Mouse (Mus musculus): ENCODE measurements at regions not wholly inside any gene's neighbourhood (a gene's known extent, or its start where the extent isn't known, plus 50 kb on each side); places are given as distances from the start of the nearest gene placed in this dataset.

- DNase-seq (ENCODE audit: low spot score in 2 of 2) = no peak
Measured at GRCm38 (mm10) chr3:78782766-78783165, 503.6 kb downstream of the Rapgef2 start.

GRCm38 (mm10) chr3:78755686-78756476 lies 530.4 kb downstream of the Rapgef2 start:
- DNase-seq (ENCODE audit: low spot score in 2 of 2) = no peak

GRCm38 (mm10) chr3:78736111-78736510 lies 550.2 kb downstream of the Rapgef2 start:
- DNase-seq (ENCODE audit: low spot score in 2 of 2) = no peak

- DNase-seq (ENCODE audit: low spot score in 2 of 2) = no peak
Measured at GRCm38 (mm10) chr3:78716691-78717090, 569.6 kb downstream of the Rapgef2 start.

- no peak for DNase-seq (ENCODE audit: low spot score in 2 of 2)
Measured at GRCm38 (mm10) chr3:78707687-78708086, 578.6 kb downstream of the Rapgef2 start.

- no peak for DNase-seq (ENCODE audit: low spot score in 2 of 2)
Measured at GRCm38 (mm10) chr3:78698936-78699335, 587.4 kb downstream of the Rapgef2 start.

GRCm38 (mm10) chr3:78691499-78691898 lies 594.8 kb downstream of the Rapgef2 start:
- DNase-seq (ENCODE audit: low spot score in 2 of 2) = peak; percentile 13 to 30

GRCm38 (mm10) chr3:78677656-78678055 lies 608.7 kb downstream of the Rapgef2 start:
- no peak for DNase-seq (ENCODE audit: low spot score in 2 of 2)

GRCm38 (mm10) chr3:78676806-78677205 lies 609.5 kb downstream of the Rapgef2 start:
- no peak for DNase-seq (ENCODE audit: low spot score in 2 of 2)

- DNase-seq (ENCODE audit: low spot score in 2 of 2) = no peak
Measured at GRCm38 (mm10) chr3:78674529-78675187, 611.7 kb downstream of the Rapgef2 start.

- no peak for DNase-seq (ENCODE audit: low spot score in 2 of 2)
Measured at GRCm38 (mm10) chr3:78668050-78668449, 618.3 kb downstream of the Rapgef2 start.

GRCm38 (mm10) chr3:78667374-78668023 lies 618.8 kb downstream of the Rapgef2 start:
- DNase-seq (ENCODE audit: low spot score in 2 of 2) = no peak

GRCm38 (mm10) chr3:78648115-78648514 lies 638.2 kb downstream of the Rapgef2 start:
- no peak for DNase-seq (ENCODE audit: low spot score in 2 of 2)

- peak in 1 of 2 experiments; percentile 11 for DNase-seq (ENCODE audit: low spot score in 2 of 2)
Measured at GRCm38 (mm10) chr3:78635386-78635785, 650.9 kb downstream of the Rapgef2 start.

GRCm38 (mm10) chr3:78618900-78619299 lies 667.4 kb downstream of the Rapgef2 start:
- peak in 1 of 2 experiments; percentile 6 for DNase-seq (ENCODE audit: low spot score in 2 of 2)

GRCm38 (mm10) chr3:78594718-78595236 lies 691.5 kb downstream of the Rapgef2 start:
- DNase-seq (ENCODE audit: low spot score in 2 of 2) = no peak

- DNase-seq (ENCODE audit: low spot score in 2 of 2) = no peak
Measured at GRCm38 (mm10) chr3:78594305-78594704, 692.0 kb downstream of the Rapgef2 start.

- no peak for DNase-seq (ENCODE audit: low spot score in 2 of 2)
Measured at GRCm38 (mm10) chr3:78586639-78587038, 699.7 kb downstream of the Rapgef2 start.

- no peak for DNase-seq (ENCODE audit: low spot score in 2 of 2)
Measured at GRCm38 (mm10) chr3:78581868-78582267, 704.4 kb downstream of the Rapgef2 start.

- no peak for DNase-seq (ENCODE audit: low spot score in 2 of 2)
Measured at GRCm38 (mm10) chr3:78581100-78581499, 705.2 kb downstream of the Rapgef2 start.

- no peak for DNase-seq (ENCODE audit: low spot score in 2 of 2)
Measured at GRCm38 (mm10) chr3:78575667-78576464, 710.5 kb downstream of the Rapgef2 start.

GRCm38 (mm10) chr3:78574807-78575206 lies 711.5 kb downstream of the Rapgef2 start:
- no peak for DNase-seq (ENCODE audit: low spot score in 2 of 2)

All from heart, adult 9 months (tissue).